Mouse (Mus musculus): ENCODE results near the gene Pnkp. TPM values are rescaled to one million over a fixed set of nuclear protein-coding genes. Genes with fewer than 3 reads are reported as not detected.

Pnkp gene
- polyA plus RNA-seq, 1 experiment: 261 TPM

- Histone ChIP-seq H3K27ac (ENCODE audit: control insufficient read depth, insufficient read depth, low read depth, low read length, poor library complexity) (peak overlapping the region; percentile 52), H3K4me3 (replicated peaks; ENCODE audit: control insufficient read depth, low read depth, low read length) (no peak overlapping the region), H3K4me1 (ENCODE audit: control insufficient read depth, insufficient read depth, low read length) (peaks cover 5% of the 10 kb centered on the region)
- WGBS: 37% methylated on average over 15 of the region's 15 CpGs
- peak; percentile 58 for TF ChIP-seq CTCF (IDR thresholded peaks at IDR 0.05; ENCODE audit: control insufficient read depth, insufficient read depth, low read length)
- TF ChIP-seq POLR2A (IDR thresholded peaks at IDR 0.05; ENCODE audit: borderline replicate concordance, control insufficient read depth, low read depth, low read length): no peak
These were observed 9.5 kb downstream of the Pnkp start for GRCm38 (mm10) chr7:44866276-44867009.

- no peak overlapping the region for H3K4me3 ChIP-seq (replicated peaks; ENCODE audit: control insufficient read depth, low read depth, low read length)
- TF ChIP-seq CTCF (IDR thresholded peaks at IDR 0.05; ENCODE audit: control insufficient read depth, insufficient read depth, low read length): no peak
- no peak for TF ChIP-seq POLR2A (IDR thresholded peaks at IDR 0.05; ENCODE audit: borderline replicate concordance, control insufficient read depth, low read depth, low read length)
- H3K4me1 ChIP-seq (ENCODE audit: control insufficient read depth, insufficient read depth, low read length): peaks cover 5% of the 10 kb centered on the region
- no peak overlapping the region for H3K27ac ChIP-seq (ENCODE audit: control insufficient read depth, insufficient read depth, low read depth, low read length, poor library complexity)
- WGBS: 86% methylated on average over 19 of the region's 19 CpGs
These were observed 10.2 kb downstream of the Pnkp start for GRCm38 (mm10) chr7:44867010-44867702.

GRCm38 (mm10) chr7:44867802-44868201, 10.9 kb downstream of the Pnkp start:
- WGBS: 74% methylated on average over 9 of the region's 9 CpGs
- H3K4me3 ChIP-seq (replicated peaks; ENCODE audit: control insufficient read depth, low read depth, low read length): no peak overlapping the region
- peaks cover 5% of the 10 kb centered on the region for H3K4me1 ChIP-seq (ENCODE audit: control insufficient read depth, insufficient read depth, low read length)
- no peak overlapping the region for H3K27ac ChIP-seq (ENCODE audit: control insufficient read depth, insufficient read depth, low read depth, low read length, poor library complexity)
- no peak for TF ChIP-seq POLR2A (IDR thresholded peaks at IDR 0.05; ENCODE audit: borderline replicate concordance, control insufficient read depth, low read depth, low read length)
- TF ChIP-seq CTCF (IDR thresholded peaks at IDR 0.05; ENCODE audit: control insufficient read depth, insufficient read depth, low read length): no peak

GRCm38 (mm10) chr7:44868465-44868864, 11.5 kb downstream of the Pnkp start:
- peak overlapping the region; percentile 15 for H3K4me3 ChIP-seq (replicated peaks; ENCODE audit: control insufficient read depth, low read depth, low read length)
- no peak for TF ChIP-seq POLR2A (IDR thresholded peaks at IDR 0.05; ENCODE audit: borderline replicate concordance, control insufficient read depth, low read depth, low read length)
- no peak for TF ChIP-seq CTCF (IDR thresholded peaks at IDR 0.05; ENCODE audit: control insufficient read depth, insufficient read depth, low read length)
- H3K27ac ChIP-seq (ENCODE audit: control insufficient read depth, insufficient read depth, low read depth, low read length, poor library complexity): no peak overlapping the region
- H3K4me1 ChIP-seq (ENCODE audit: control insufficient read depth, insufficient read depth, low read length): peaks cover 5% of the 10 kb centered on the region
- 13% methylated on average over 16 of the region's 16 CpGs for WGBS

DNA sequence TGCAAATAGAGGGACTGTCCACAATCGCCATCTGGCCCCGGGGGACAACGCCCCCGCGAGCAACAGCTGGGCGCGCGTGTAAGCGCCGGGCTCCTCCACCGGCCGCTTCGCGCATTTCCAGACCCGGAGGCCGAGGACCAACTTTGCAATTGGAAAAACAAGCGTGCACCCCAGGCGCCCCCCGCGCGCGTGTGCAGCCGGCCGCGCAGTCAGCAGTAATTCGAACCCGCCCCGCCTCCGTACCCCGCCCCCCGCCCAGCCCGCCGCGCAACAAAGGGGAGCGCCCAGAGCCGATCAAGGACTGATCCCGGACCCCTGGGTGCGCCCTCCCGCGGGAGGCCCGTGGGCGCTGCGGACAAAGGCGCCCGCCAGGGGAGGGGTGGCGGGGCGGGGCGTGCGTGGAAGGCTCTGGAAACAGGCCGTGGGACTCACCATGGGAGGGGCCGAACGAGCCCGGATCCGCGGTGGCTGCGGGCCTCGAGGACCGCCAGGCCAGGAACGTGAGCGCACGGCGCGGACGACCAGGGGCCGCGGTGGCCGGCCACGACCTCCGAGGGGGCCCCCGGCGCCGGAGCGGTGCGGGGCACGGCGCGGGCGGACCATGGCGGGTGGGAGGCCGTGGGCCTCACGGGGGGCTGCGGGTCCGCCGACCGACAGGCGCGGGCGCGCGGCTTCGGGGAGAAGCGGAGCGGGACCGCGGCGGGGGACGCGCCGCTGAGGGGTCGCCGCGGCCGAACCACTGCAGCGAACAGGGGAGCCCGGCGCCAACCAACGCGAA, 12.2 kb downstream of the Pnkp start:
- TF ChIP-seq POLR2A (IDR thresholded peaks at IDR 0.05; ENCODE audit: borderline replicate concordance, control insufficient read depth, low read depth, low read length): no peak
- no peak for TF ChIP-seq CTCF (IDR thresholded peaks at IDR 0.05; ENCODE audit: control insufficient read depth, insufficient read depth, low read length)
- Histone ChIP-seq H3K4me1 (ENCODE audit: control insufficient read depth, insufficient read depth, low read length) (peaks cover 5% of the 10 kb centered on the region), H3K27ac (ENCODE audit: control insufficient read depth, insufficient read depth, low read depth, low read length, poor library complexity) (peak overlapping the region; percentile 55), H3K4me3 (replicated peaks; ENCODE audit: control insufficient read depth, low read depth, low read length) (peak overlapping the region; percentile 58)
- under 1% methylated on average over 102 of the region's 108 CpGs for WGBS

GRCm38 (mm10) chr7:44869697-44870528, 13.0 kb downstream of the Pnkp start, which contains the start of gene Ptov1:
Gene Ptov1, minus strand, starts transcription at chr7:44869788.
- Histone ChIP-seq H3K4me3 (replicated peaks; ENCODE audit: control insufficient read depth, low read depth, low read length) (peak within 1 kb of the TSS; percentile 58), H3K4me1 (ENCODE audit: control insufficient read depth, insufficient read depth, low read length) (peaks cover 5% of the 10 kb centered on the region), H3K27ac (ENCODE audit: control insufficient read depth, insufficient read depth, low read depth, low read length, poor library complexity) (peak within 1 kb of the TSS; percentile 55)
- WGBS: 6% methylated on average over 29 of the region's 29 CpGs
- TF ChIP-seq CTCF (IDR thresholded peaks at IDR 0.05; ENCODE audit: control insufficient read depth, insufficient read depth, low read length) (no peak), POLR2A (IDR thresholded peaks at IDR 0.05; ENCODE audit: borderline replicate concordance, control insufficient read depth, low read depth, low read length) (no peak)

DNA sequence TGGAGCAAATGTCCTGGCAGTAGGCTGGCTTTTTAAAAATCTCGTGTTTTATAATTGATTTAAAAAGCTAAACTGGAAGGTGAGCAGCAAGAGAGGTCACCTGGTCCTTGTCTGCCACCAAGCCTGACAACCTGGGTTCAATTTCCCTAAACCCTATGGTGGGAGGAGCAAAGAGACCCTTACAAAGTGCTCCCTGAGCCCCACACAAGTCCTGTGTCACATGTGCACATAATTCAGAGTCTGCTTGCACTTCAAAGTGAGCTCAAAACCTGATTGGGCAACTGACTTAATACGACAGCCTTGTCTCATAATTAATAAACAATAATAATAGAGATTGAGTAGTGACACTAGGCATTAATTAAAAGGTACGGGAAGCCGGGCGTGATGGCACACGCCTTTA, 13.7 kb downstream of the Pnkp start:
- Histone ChIP-seq H3K4me3 (replicated peaks; ENCODE audit: control insufficient read depth, low read depth, low read length) (no peak overlapping the region), H3K4me1 (ENCODE audit: control insufficient read depth, insufficient read depth, low read length) (peaks cover 5% of the 10 kb centered on the region), H3K27ac (ENCODE audit: control insufficient read depth, insufficient read depth, low read depth, low read length, poor library complexity) (no peak overlapping the region)
- TF ChIP-seq CTCF (IDR thresholded peaks at IDR 0.05; ENCODE audit: control insufficient read depth, insufficient read depth, low read length) (no peak), POLR2A (IDR thresholded peaks at IDR 0.05; ENCODE audit: borderline replicate concordance, control insufficient read depth, low read depth, low read length) (no peak)
- 85% methylated on average over 6 of the region's 6 CpGs for WGBS

Measured in bone marrow, adult 2 months (tissue).